Mouse (Mus musculus) heart, adult 2 months (tissue): ENCODE data around the gene Arid4a. TPM values are rescaled to one million over a fixed set of nuclear protein-coding genes. Genes with fewer than 3 reads are reported as not detected.

Experiments
- DNase-seq, 2 experiments: peaks; one replicate each; pipeline ENCODE4 v3.0.0; 2021
- H3K27ac ChIP-seq: fragments of 200-600 bp; 2 replicates; pipeline ENCODE4 v1.8.1; 2022
- H3K27me3 ChIP-seq: fragments of 200-500 bp; 2 replicates; pipeline ENCODE4 v1.6.1; 2012; ENCODE audit warnings: mild to moderate bottlenecking, low read length, inconsistent platforms, mixed read lengths; ENCODE audit not compliant: control insufficient read depth, insufficient read depth
- H3K36me3 ChIP-seq: fragments of 200-500 bp; 2 replicates; pipeline ENCODE4 v1.6.1; 2012; ENCODE audit warnings: low read length, inconsistent platforms; ENCODE audit not compliant: control insufficient read depth, insufficient read depth
- H3K4me1 ChIP-seq: fragments of 200-500 bp; 2 replicates; pipeline ENCODE4 v1.6.1; 2011; ENCODE audit warnings: low read length; ENCODE audit not compliant: control insufficient read depth, insufficient read depth
- H3K4me3 ChIP-seq: fragments of 200-600 bp; 2 replicates; pipeline ENCODE4 v1.8.1; 2022
- H3K79me2 ChIP-seq: fragments of 200-500 bp; replicated peaks from 2 replicates; pipeline ENCODE4 v1.6.1; 2012; ENCODE audit warnings: mild to moderate bottlenecking, inconsistent platforms, low read length, moderate library complexity, mixed read lengths; ENCODE audit not compliant: control insufficient read depth, insufficient read depth
- H3K9ac ChIP-seq: fragments of 200-500 bp; 2 replicates; pipeline ENCODE4 v1.6.1; 2012; ENCODE audit warnings: low read depth, mild to moderate bottlenecking, control low read depth, inconsistent platforms, low read length, mixed read lengths
- CTCF ChIP-seq: fragments of 200-600 bp; IDR thresholded peaks from 2 replicates; pipeline ENCODE4 v1.8.1; 2022; ENCODE audit warnings: antibody characterized with exemption, mild to moderate bottlenecking, moderate library complexity
- EP300 ChIP-seq: fragments of 200-500 bp; IDR thresholded peaks from 2 replicates; pipeline ENCODE4 v1.6.1; 2011; ENCODE audit warnings: low read depth, low read length, control low read depth; ENCODE audit not compliant: insufficient read depth
- POLR2A ChIP-seq: fragments of 200-500 bp; IDR thresholded peaks from 2 replicates; pipeline ENCODE4 v1.6.1; 2011; ENCODE audit warnings: mild to moderate bottlenecking, low read depth, low read length, control low read depth; ENCODE audit not compliant: insufficient read depth
- WGBS: fragments of 180-500 bp; shearing (Covaris S2); methylation state at CpG from one replicate; pipeline ENCODE4 v1.1.7; 2018; 5-methylcytosine and 5-hydroxymethylcytosine counted together
- intact Hi-C: fragments of 180-260 bp; cut with DNase I; formaldehyde crosslinking; loops from one replicate; pipeline ENCODE4 v1.15.1; 2025
- polyA plus RNA-seq: library from polyadenylated mRNA; depleted of rRNA; stranded (reverse); fragments of >200 nt; gene quantifications from 2 replicates; pipeline ENCODE4 v1.2.3, GENCODE M21; 2012
- total RNA-seq, 2 experiments: library from RNA; stranded (reverse); gene quantifications; 2 replicates each; pipeline ENCODE4 v1.2.3; 2021

Arid4a gene
- total and polyA plus RNA-seq, 3 experiments = 2.5 to 15.3 (median 14.1) TPM

DNA sequence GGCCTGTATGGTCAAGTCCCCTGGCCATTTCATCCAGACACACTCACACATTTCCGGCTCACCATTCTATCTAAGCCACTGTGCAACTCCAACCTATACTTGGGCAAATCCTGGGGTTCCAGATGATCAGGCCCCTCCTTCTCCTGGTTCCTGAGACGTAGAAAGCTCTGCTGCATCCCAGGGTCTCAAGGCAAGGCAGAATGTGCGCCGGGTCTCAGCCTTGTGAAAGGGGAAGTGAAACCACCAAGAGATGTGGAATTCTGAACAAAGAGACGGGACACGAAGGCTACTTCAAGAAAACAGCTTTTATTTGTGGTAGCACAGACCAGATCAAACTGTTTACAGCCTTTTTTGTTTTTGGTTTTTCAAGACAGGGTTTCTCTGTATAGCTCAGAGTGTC, 9.6 kb upstream of the Arid4a start:
- H3K27ac ChIP-seq = no peak overlapping the region
- H3K27me3 ChIP-seq = no peaks in the 10 kb centered on the region
- no peak overlapping the region for H3K4me3 ChIP-seq
- H3K36me3 ChIP-seq = peaks cover 36% of the 10 kb centered on the region
- TF ChIP-seq EP300 (no peak), CTCF (no peak), POLR2A (no peak)
- intact Hi-C loops = no loop called here
- peaks cover 3% of the 10 kb centered on the region for H3K4me1 ChIP-seq
- DNase-seq = no peak
- 84% methylated on average over 6 of the region's 6 CpGs for WGBS
- H3K79me2 ChIP-seq = peaks cover 1% of the 10 kb centered on the region
- H3K9ac ChIP-seq = no peak overlapping the region

DNA sequence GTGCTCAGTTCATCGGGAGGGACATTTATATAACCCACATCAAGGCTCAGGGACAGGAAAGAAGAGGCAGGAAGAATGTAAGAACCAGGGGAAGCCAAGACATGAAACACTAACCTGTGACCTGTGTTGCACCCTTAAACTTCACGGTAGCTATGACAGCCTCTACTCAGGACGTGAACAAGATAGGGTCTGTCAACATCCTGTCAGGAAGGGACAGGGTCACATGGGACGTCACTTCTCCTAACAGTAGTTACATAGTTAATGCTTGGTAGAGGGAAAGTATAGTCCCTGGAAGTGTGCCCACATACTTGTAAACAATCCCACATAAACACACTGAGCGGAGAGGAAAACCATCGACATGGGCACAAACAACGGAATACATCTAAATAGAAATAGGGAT, 8.9 kb upstream of the Arid4a start:
- WGBS = 39% methylated on average over 7 of the region's 7 CpGs

GRCm38 (mm10) chr12:71009769-71010168, 6.0 kb upstream of the Arid4a start:
- no peaks in the 10 kb centered on the region for H3K27me3 ChIP-seq
- 21% methylated on average over 4 of the region's 4 CpGs for WGBS
- TF ChIP-seq EP300 = 0 out of 2 replicates have a peak, but pooled peaks have one; percentile 36
- TF ChIP-seq CTCF = no peak
- H3K9ac ChIP-seq = no peak overlapping the region
- peaks cover 16% of the 10 kb centered on the region for H3K4me1 ChIP-seq
- no peak overlapping the region for H3K4me3 ChIP-seq
- peaks cover 2% of the 10 kb centered on the region for H3K79me2 ChIP-seq
- H3K36me3 ChIP-seq = peaks cover 57% of the 10 kb centered on the region
- DNase-seq = peak; percentile 59 to 70
- intact Hi-C loops = no loop called here
- H3K27ac ChIP-seq = peak overlapping the region; percentile 4; the same call in 1 of the 2 replicates

More for the DNA sequence above, 8.9 kb upstream of the Arid4a start:
- Histone ChIP-seq H3K4me1 (peaks cover 6% of the 10 kb centered on the region), H3K27ac (no peak overlapping the region), H3K36me3 (peaks cover 39% of the 10 kb centered on the region), H3K79me2 (peaks cover 1% of the 10 kb centered on the region), H3K9ac (no peak overlapping the region), H3K4me3 (no peak overlapping the region), H3K27me3 (no peaks in the 10 kb centered on the region)
- DNase-seq = no peak
- TF ChIP-seq CTCF = no peak
- intact Hi-C loops = no loop called here

- Histone ChIP-seq H3K9ac (peak overlapping the region; percentile 83), H3K27ac (peak overlapping the region; percentile 98), H3K4me3 (peak overlapping the region; percentile 79), H3K4me1 (peaks cover 14% of the 10 kb centered on the region), H3K27me3 (no peaks in the 10 kb centered on the region), H3K79me2 (0 out of 2 replicates have a peak, but pooled peaks cover 1% of the 10 kb centered on the region), H3K36me3 (peaks cover 30% of the 10 kb centered on the region)
- intact Hi-C loops = loop anchor here (1.0 to 2.0 kb wide), 2 partner anchors 34 to 40 kb away; no protein-coding TSS in a partner anchor
- no peak for TF ChIP-seq EP300
- no peak for TF ChIP-seq CTCF
- TF ChIP-seq POLR2A = no peak
- DNase-seq = no peak
- under 1% methylated on average over 29 of the region's 32 CpGs for WGBS
These were observed 886 bp upstream of the Arid4a start for GRCm38 (mm10) chr12:71014845-71015362.

DNA sequence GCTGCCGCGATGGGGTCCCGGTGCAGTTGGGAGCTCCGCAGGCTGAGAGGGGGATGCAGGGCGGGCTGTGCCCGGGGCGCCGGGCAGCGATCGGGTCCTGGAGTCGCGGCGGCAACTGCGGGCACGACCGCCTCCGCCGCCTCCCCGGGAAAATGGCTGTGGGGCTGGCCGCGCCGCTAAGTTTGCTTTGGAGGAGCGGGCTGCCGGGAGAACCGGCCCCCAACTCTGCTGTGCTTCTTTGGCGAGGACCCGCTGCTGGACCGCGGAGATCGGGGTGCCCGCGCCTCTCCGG, 367 bp downstream of the Arid4a start:
- 0 out of 2 replicates have a peak, but pooled peaks cover 1% of the 10 kb centered on the region for H3K79me2 ChIP-seq
- no peaks in the 10 kb centered on the region for H3K27me3 ChIP-seq
- no peak for DNase-seq
- intact Hi-C loops = loop anchor here (2.0 kb wide), 1 partner anchor 47 kb away; no protein-coding TSS in a partner anchor
- WGBS = under 1% methylated on average over 33 of the region's 33 CpGs
- peak overlapping the region; percentile 97 for H3K9ac ChIP-seq
- TF ChIP-seq POLR2A (no peak), CTCF (no peak), EP300 (no peak)
- peak overlapping the region; percentile 96 for H3K4me3 ChIP-seq
- peak overlapping the region; percentile 94 for H3K27ac ChIP-seq
- peaks cover 12% of the 10 kb centered on the region for H3K4me1 ChIP-seq
- H3K36me3 ChIP-seq = peaks cover 23% of the 10 kb centered on the region

- TF ChIP-seq CTCF (no peak), EP300 (no peak), POLR2A (no peak; the same call in 1 of the 2 replicates)
- H3K79me2 ChIP-seq = 0 out of 2 replicates have a peak, but pooled peaks cover 1% of the 10 kb centered on the region
- peaks cover 24% of the 10 kb centered on the region for H3K36me3 ChIP-seq
- intact Hi-C loops = loop anchor here (2.0 kb wide), 1 partner anchor 48 kb away; no protein-coding TSS in a partner anchor
- WGBS = under 1% methylated on average over 29 of the region's 82 CpGs
- peak; percentile 78 for DNase-seq
- H3K27ac ChIP-seq = peak overlapping the region; percentile 94
- H3K4me3 ChIP-seq = peak overlapping the region; percentile 96
- H3K9ac ChIP-seq = peak overlapping the region; percentile 97
- H3K4me1 ChIP-seq = peaks cover 12% of the 10 kb centered on the region
- H3K27me3 ChIP-seq = no peaks in the 10 kb centered on the region
These were observed 882 bp downstream of the Arid4a start for GRCm38 (mm10) chr12:71016503-71017241.
